Mouse (Mus musculus): ENCODE data around the gene Smarca2.

GRCm38 (mm10) chr19:26769609-26770500, 165.0 kb downstream of the Smarca2 start:
- TF ChIP-seq CTCF (IDR thresholded peaks at IDR 0.05; ENCODE audit: low read depth, low read length) (no peak), POLR2A (IDR thresholded peaks at IDR 0.05; ENCODE audit: extremely low read depth, insufficient read depth, low read length) (no peak)
